Mouse (Mus musculus): Measurements from ENCODE around the gene Ccdc74a. TPM values are rescaled to one million over a fixed set of nuclear protein-coding genes. Genes with fewer than 3 reads are reported as not detected.

The Ccdc74a gene
- polyA plus RNA-seq, 1 experiment from 2014 or later, result 3.5 TPM

DNA sequence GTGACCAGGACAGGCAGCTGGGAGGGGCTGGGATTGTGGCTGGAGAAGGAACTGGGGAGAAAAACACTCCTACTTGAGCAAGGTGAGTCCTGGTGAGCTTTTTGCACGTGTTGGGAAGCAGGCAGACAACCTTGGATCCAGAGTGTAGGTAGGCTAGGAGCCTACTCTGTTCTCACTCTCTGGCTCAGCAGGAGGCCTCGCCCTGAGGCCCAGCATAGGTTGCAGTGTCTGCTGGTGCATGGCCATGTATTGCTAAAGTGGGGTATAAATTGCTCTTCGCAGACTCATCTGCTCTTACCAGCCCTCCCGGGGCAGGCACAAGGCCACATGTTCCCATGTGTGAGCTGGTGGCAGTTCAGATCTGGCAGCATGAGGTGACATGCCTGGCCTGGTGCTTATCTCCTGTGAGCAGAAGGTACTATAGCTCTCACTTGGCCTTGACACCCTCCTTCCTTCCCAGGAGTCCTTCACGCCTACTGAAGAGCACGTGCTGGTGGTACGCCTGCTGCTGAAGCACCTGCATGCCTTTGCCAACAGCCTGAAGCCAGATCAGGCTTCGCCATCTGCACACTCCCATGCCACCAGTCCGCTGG lies 8.1 kb upstream of the Ccdc74a start:
- no peak overlapping the region for H3K4me2 ChIP-seq (ENCODE audit: low read depth)
- no peaks in the 10 kb centered on the region for H3K27me3 ChIP-seq (ENCODE audit: control insufficient read depth, insufficient read depth, low read length)
- H3K27ac ChIP-seq (ENCODE audit: low read depth, low read length), result no peak overlapping the region
- H3K9ac ChIP-seq (ENCODE audit: low read length), result no peak overlapping the region
- DNase-seq (ENCODE audit: low spot score), result no peak
- peaks cover 33% of the 10 kb centered on the region for H3K36me3 ChIP-seq (ENCODE audit: control insufficient read depth, insufficient read depth, low read length)
- 95% methylated on average over 9 of the region's 9 CpGs for WGBS
- no peak for ATAC-seq (ENCODE audit: insufficient read depth, low FRiP score, low TSS enrichment)
- H3K9me3 ChIP-seq (ENCODE audit: control insufficient read depth, low read length), result no peaks in the 10 kb centered on the region
- H3K4me1 ChIP-seq (ENCODE audit: control insufficient read depth, insufficient read depth, low read length), result no peaks in the 10 kb centered on the region
- no peak overlapping the region for H3K4me3 ChIP-seq (ENCODE audit: low read depth, low read length)

GRCm38 (mm10) chr16:17639081-17639480 lies 7.2 kb upstream of the Ccdc74a start:
- Histone ChIP-seq H3K4me3 (ENCODE audit: low read depth, low read length) (no peak overlapping the region), H3K27me3 (ENCODE audit: control insufficient read depth, insufficient read depth, low read length) (no peaks in the 10 kb centered on the region), H3K27ac (ENCODE audit: low read depth, low read length) (no peak overlapping the region), H3K4me1 (ENCODE audit: control insufficient read depth, insufficient read depth, low read length) (no peaks in the 10 kb centered on the region), H3K36me3 (ENCODE audit: control insufficient read depth, insufficient read depth, low read length) (peaks cover 29% of the 10 kb centered on the region), H3K4me2 (ENCODE audit: low read depth) (no peak overlapping the region), H3K9ac (ENCODE audit: low read length) (no peak overlapping the region), H3K9me3 (ENCODE audit: control insufficient read depth, low read length) (no peaks in the 10 kb centered on the region)
- no peak for ATAC-seq (ENCODE audit: insufficient read depth, low FRiP score, low TSS enrichment)
- WGBS, result 88% methylated on average over 3 of the region's 3 CpGs
- no peak for DNase-seq (ENCODE audit: low spot score)

DNA sequence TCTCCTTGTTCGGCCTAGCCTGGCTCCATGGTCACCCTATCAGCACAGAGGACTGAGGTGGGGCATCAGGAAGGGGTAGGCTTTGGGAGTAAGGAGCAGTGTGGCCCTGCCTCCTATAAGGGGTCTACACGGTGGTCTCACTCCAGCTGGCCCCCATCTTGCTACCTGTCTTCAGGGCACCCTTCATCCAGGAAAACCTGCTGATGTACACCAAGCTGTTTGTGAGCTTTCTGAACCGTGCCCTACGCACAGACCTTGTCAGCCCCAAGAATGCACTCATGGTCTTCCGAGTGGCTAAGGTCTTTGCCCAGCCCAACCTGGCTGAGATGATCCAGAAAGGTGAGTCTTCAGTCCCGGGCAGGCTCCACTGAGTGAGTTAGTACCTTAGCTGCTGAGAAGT lies 6.3 kb upstream of the Ccdc74a start:
- H3K4me2 ChIP-seq (ENCODE audit: low read depth), result no peak overlapping the region
- H3K4me1 ChIP-seq (ENCODE audit: control insufficient read depth, insufficient read depth, low read length), result no peaks in the 10 kb centered on the region
- 94% methylated on average over 6 of the region's 6 CpGs for WGBS
- no peaks in the 10 kb centered on the region for H3K9me3 ChIP-seq (ENCODE audit: control insufficient read depth, low read length)
- H3K9ac ChIP-seq (ENCODE audit: low read length), result no peak overlapping the region
- no peak overlapping the region for H3K4me3 ChIP-seq (ENCODE audit: low read depth, low read length)
- no peak overlapping the region for H3K27ac ChIP-seq (ENCODE audit: low read depth, low read length)
- H3K27me3 ChIP-seq (ENCODE audit: control insufficient read depth, insufficient read depth, low read length), result no peaks in the 10 kb centered on the region
- DNase-seq (ENCODE audit: low spot score) (no peak), ATAC-seq (ENCODE audit: insufficient read depth, low FRiP score, low TSS enrichment) (no peak)
- peaks cover 29% of the 10 kb centered on the region for H3K36me3 ChIP-seq (ENCODE audit: control insufficient read depth, insufficient read depth, low read length)

DNA sequence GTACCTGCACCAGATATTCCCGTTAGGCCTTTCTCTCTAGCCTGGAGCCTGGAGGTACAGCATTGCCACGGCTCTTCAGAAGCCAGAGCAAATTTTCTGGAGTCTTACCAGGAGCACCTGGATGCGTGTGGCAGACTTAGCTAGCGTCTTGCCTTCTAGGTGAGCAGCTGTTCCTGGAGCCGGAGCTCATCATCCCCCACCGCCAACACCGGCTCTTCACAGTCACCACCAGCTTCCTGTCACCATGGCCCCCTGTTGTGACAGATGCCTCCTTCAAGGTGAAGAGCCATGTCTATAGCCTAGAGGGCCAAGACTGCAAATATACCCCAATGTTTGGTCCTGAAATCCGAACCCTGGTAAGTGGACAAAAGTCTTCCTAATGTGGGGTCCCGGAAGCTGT lies 5.6 kb upstream of the Ccdc74a start:
- Histone ChIP-seq H3K9me3 (ENCODE audit: control insufficient read depth, low read length) (no peaks in the 10 kb centered on the region), H3K4me2 (ENCODE audit: low read depth) (no peak overlapping the region), H3K36me3 (ENCODE audit: control insufficient read depth, insufficient read depth, low read length) (peaks cover 29% of the 10 kb centered on the region), H3K27me3 (ENCODE audit: control insufficient read depth, insufficient read depth, low read length) (no peaks in the 10 kb centered on the region), H3K9ac (ENCODE audit: low read length) (no peak overlapping the region), H3K4me1 (ENCODE audit: control insufficient read depth, insufficient read depth, low read length) (no peaks in the 10 kb centered on the region), H3K27ac (ENCODE audit: low read depth, low read length) (no peak overlapping the region), H3K4me3 (ENCODE audit: low read depth, low read length) (no peak overlapping the region)
- WGBS, result 94% methylated on average over 9 of the region's 9 CpGs
- ATAC-seq (ENCODE audit: insufficient read depth, low FRiP score, low TSS enrichment) (no peak), DNase-seq (ENCODE audit: low spot score) (no peak)

GRCm38 (mm10) chr16:17641301-17641700 lies 5.0 kb upstream of the Ccdc74a start:
- no peak overlapping the region; the same call in 1 of the 2 replicates for H3K4me3 ChIP-seq (ENCODE audit: low read depth, low read length)
- no peak overlapping the region for H3K9ac ChIP-seq (ENCODE audit: low read length)
- ATAC-seq (ENCODE audit: insufficient read depth, low FRiP score, low TSS enrichment), result no peak
- no peak overlapping the region for H3K27ac ChIP-seq (ENCODE audit: low read depth, low read length)
- no peak overlapping the region for H3K4me2 ChIP-seq (ENCODE audit: low read depth)
- H3K27me3 ChIP-seq (ENCODE audit: control insufficient read depth, insufficient read depth, low read length), result no peaks in the 10 kb centered on the region
- 87% methylated on average over 6 of the region's 6 CpGs for WGBS
- DNase-seq (ENCODE audit: low spot score), result no peak
- H3K9me3 ChIP-seq (ENCODE audit: control insufficient read depth, low read length), result no peaks in the 10 kb centered on the region
- H3K4me1 ChIP-seq (ENCODE audit: control insufficient read depth, insufficient read depth, low read length), result no peaks in the 10 kb centered on the region
- H3K36me3 ChIP-seq (ENCODE audit: control insufficient read depth, insufficient read depth, low read length), result peaks cover 29% of the 10 kb centered on the region

GRCm38 (mm10) chr16:17642311-17642710 lies 4.0 kb upstream of the Ccdc74a start:
- WGBS, result 82% methylated on average over 8 of the region's 8 CpGs
- Histone ChIP-seq H3K9me3 (ENCODE audit: control insufficient read depth, low read length) (no peaks in the 10 kb centered on the region), H3K36me3 (ENCODE audit: control insufficient read depth, insufficient read depth, low read length) (peaks cover 29% of the 10 kb centered on the region), H3K4me3 (ENCODE audit: low read depth, low read length) (no peak overlapping the region), H3K4me1 (ENCODE audit: control insufficient read depth, insufficient read depth, low read length) (no peaks in the 10 kb centered on the region), H3K27me3 (ENCODE audit: control insufficient read depth, insufficient read depth, low read length) (no peaks in the 10 kb centered on the region), H3K27ac (ENCODE audit: low read depth, low read length) (no peak overlapping the region), H3K9ac (ENCODE audit: low read length) (no peak overlapping the region), H3K4me2 (ENCODE audit: low read depth) (no peak overlapping the region)
- ATAC-seq (ENCODE audit: insufficient read depth, low FRiP score, low TSS enrichment), result no peak
- no peak for DNase-seq (ENCODE audit: low spot score)

GRCm38 (mm10) chr16:17643437-17643990 lies 2.8 kb upstream of the Ccdc74a start:
- no peak overlapping the region for H3K27ac ChIP-seq (ENCODE audit: low read depth, low read length)
- DNase-seq (ENCODE audit: low spot score) (no peak), ATAC-seq (ENCODE audit: insufficient read depth, low FRiP score, low TSS enrichment) (no peak)
- no peaks in the 10 kb centered on the region for H3K27me3 ChIP-seq (ENCODE audit: control insufficient read depth, insufficient read depth, low read length)
- peaks cover 27% of the 10 kb centered on the region for H3K36me3 ChIP-seq (ENCODE audit: control insufficient read depth, insufficient read depth, low read length)
- H3K9me3 ChIP-seq (ENCODE audit: control insufficient read depth, low read length), result no peaks in the 10 kb centered on the region
- H3K4me3 ChIP-seq (ENCODE audit: low read depth, low read length), result no peak overlapping the region
- no peaks in the 10 kb centered on the region for H3K4me1 ChIP-seq (ENCODE audit: control insufficient read depth, insufficient read depth, low read length)
- 90% methylated on average over 4 of the region's 4 CpGs for WGBS
- no peak overlapping the region for H3K4me2 ChIP-seq (ENCODE audit: low read depth)
- no peak overlapping the region for H3K9ac ChIP-seq (ENCODE audit: low read length)

DNA sequence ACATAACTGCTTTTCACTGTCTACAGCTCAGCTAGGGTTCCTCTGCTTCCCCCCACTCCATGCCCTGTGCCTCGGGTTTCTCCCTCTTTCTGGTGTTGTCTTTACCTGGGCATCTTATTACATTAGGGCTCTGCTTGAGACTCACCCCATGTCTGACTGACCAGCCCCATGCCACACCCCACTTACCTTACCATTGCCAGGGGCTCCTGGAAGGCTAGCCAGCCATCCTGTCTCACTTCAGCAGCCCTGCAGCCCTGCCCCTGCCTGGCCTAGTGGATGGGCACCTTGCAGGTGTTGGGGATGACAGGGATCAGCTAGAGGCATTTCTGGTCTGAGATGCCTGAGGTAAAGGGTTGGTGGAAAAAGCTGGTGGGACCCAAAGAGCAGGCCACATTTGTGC lies 886 bp downstream of the Ccdc74a start:
- no peak for DNase-seq (ENCODE audit: low spot score)
- peak overlapping the region; percentile 80 for H3K4me2 ChIP-seq (ENCODE audit: low read depth)
- WGBS, result 25% methylated on average over 1 of the region's 1 CpGs
- H3K4me3 ChIP-seq (ENCODE audit: low read depth, low read length), result no peak overlapping the region
- H3K4me1 ChIP-seq (ENCODE audit: control insufficient read depth, insufficient read depth, low read length), result no peaks in the 10 kb centered on the region
- no peaks in the 10 kb centered on the region for H3K9me3 ChIP-seq (ENCODE audit: control insufficient read depth, low read length)
- no peak overlapping the region for H3K27ac ChIP-seq (ENCODE audit: low read depth, low read length)
- H3K9ac ChIP-seq (ENCODE audit: low read length), result no peak overlapping the region
- ATAC-seq (ENCODE audit: insufficient read depth, low FRiP score, low TSS enrichment), result no peak
- H3K27me3 ChIP-seq (ENCODE audit: control insufficient read depth, insufficient read depth, low read length), result no peaks in the 10 kb centered on the region
- peaks cover 13% of the 10 kb centered on the region for H3K36me3 ChIP-seq (ENCODE audit: control insufficient read depth, insufficient read depth, low read length)

GRCm38 (mm10) chr16:17647566-17648340 lies 1.5 kb downstream of the Ccdc74a start:
- Histone ChIP-seq H3K27ac (ENCODE audit: low read depth, low read length) (no peak overlapping the region), H3K4me1 (ENCODE audit: control insufficient read depth, insufficient read depth, low read length) (no peaks in the 10 kb centered on the region), H3K4me3 (ENCODE audit: low read depth, low read length) (no peak overlapping the region), H3K4me2 (ENCODE audit: low read depth) (no peak overlapping the region), H3K9ac (ENCODE audit: low read length) (no peak overlapping the region), H3K27me3 (ENCODE audit: control insufficient read depth, insufficient read depth, low read length) (no peaks in the 10 kb centered on the region), H3K9me3 (ENCODE audit: control insufficient read depth, low read length) (no peaks in the 10 kb centered on the region), H3K36me3 (ENCODE audit: control insufficient read depth, insufficient read depth, low read length) (peaks cover 11% of the 10 kb centered on the region)
- no peak for DNase-seq (ENCODE audit: low spot score)
- 89% methylated on average over 10 of the region's 10 CpGs for WGBS
- no peak for ATAC-seq (ENCODE audit: insufficient read depth, low FRiP score, low TSS enrichment)
